Mouse (Mus musculus) gastrocnemius, postnatal 36 days (tissue): Measurements from ENCODE around the gene Spock1. TPM values are rescaled to one million over a fixed set of nuclear protein-coding genes. Genes with fewer than 3 reads are reported as not detected.
"Not testable (repeated sequence)": the region's sequence is repeated elsewhere in the genome, so short reads cannot be mapped to it uniquely, and the experiment has no call there.

Source experiments
- DNase-seq, 2 experiments: peaks; one replicate each; pipeline ENCODE4 v3.0.0; 2022
- intact Hi-C: fragments of 180-260 bp; cut with DNase I; formaldehyde crosslinking; loops from one replicate; pipeline ENCODE4 v1.15.1; 2025
- total RNA-seq, 2 experiments: library from RNA; stranded (reverse); gene quantifications; 2 replicates each; pipeline ENCODE4 v1.2.3; 2021

Spock1 gene
- total RNA-seq, 2 experiments from 2014 or later: 0.30 to 1.2 TPM

DNA sequence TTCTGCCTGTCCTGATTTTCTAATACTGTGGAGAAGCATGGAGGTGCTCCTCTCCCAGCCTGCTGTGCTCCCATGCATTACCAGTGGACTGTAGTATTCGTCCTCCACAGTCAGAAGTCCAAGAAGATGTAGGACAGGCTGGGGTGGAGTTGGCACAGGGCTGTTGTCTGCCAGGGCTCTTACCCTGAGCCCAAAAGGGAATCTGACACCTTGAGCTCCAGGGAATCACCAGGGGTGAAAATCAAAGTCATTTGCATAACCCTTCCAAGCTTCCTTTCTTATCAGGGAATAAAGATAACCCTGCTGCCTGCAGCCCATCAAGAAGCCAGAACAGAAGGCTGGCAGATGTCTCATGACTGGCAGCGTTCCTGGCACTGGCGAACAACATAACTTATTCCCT, 383.6 kb downstream of the Spock1 start:
- intact Hi-C loops: no loop called here
- no peak for DNase-seq

- intact Hi-C loops: no loop called here
- no peak for DNase-seq
Measured at GRCm38 (mm10) chr13:57523366-57523765, 384.8 kb downstream of the Spock1 start.

- intact Hi-C loops: no loop called here
- DNase-seq: no peak
Measured at GRCm38 (mm10) chr13:57522319-57522718, 385.8 kb downstream of the Spock1 start.

DNA sequence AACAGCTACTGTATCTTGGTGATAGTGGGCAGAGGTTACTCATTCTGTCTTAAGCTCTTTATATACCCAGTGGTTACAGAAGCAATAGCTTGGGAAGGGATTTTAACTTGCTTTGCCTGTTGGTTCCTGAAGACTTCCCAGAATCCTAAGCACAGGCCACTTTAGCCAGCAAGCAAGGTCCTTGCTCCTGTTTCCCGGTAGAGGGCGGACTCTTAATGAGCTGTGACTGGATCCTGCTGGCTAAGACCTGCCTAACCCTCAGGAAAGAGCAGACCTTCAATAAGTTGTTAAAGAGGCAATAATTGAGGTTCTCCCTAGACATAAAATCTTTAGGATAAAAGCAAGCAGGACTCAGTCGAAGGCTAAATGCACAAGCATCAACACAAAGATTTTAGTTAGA, 387.0 kb downstream of the Spock1 start:
- no peak for DNase-seq
- intact Hi-C loops: no loop called here

DNA sequence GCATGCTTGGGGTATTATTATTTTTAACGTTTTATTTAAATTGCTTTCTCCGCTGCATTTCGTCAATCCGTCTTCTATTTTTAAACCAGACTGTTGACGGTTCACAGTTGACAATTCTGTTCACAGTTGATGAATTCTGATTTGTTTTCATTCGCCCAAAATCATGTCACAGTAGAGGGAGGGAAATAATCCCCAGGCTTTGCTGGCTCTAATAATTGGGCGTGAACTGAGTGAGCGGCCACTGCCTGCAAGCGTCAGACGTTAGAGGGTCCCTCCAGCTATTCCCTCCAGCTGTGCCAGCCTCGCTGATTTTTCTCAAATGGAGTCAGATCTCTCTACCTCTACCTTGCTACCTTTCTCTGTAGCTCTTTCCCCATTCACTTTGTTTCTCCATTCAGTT, 388.3 kb downstream of the Spock1 start:
- intact Hi-C loops: no loop called here
- DNase-seq: no peak

DNA sequence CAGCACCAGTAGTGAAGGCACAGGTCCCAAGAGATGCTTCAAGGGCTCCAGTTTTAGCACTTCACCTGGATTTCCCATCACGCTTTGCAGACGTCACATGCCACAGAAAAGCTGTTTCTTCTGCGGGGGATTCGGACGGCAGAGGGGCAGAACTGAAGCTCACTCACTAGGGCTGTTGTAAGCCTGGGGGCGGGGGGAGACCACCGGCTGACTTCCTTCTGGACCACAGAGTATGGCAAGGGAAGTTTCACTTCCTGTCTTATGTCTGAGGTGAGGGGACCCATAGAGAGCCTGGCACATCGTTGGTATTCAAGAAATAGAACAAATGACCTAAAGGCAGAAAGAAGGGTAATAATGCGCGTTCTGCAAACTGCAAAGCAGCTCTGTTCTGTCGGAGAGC, 392.4 kb downstream of the Spock1 start:
- intact Hi-C loops: no loop called here
- DNase-seq: no peak

- intact Hi-C loops: no loop called here
- DNase-seq: no peak
Measured at GRCm38 (mm10) chr13:57501552-57501951, 406.6 kb downstream of the Spock1 start.

DNA sequence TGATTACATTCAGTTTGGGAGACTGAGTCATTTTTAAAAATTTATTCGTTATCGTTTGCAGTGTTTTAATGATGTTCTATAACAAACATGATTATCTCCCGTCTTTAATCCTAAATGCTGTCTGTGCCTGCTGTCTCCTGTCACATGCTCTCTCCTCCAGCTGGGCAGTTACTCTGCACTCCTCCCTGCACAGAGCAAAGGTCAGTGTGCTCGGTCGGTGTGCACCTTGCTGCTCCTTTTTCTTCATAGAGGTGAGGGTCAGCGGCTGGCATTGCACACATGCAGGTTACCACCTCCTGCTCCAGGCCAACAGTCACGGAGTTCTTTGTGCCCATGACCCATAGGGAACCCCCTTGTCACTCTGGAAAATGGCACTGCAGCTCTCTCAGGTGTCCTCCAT, 411.4 kb downstream of the Spock1 start:
- DNase-seq: no peak
- intact Hi-C loops: no loop called here

DNA sequence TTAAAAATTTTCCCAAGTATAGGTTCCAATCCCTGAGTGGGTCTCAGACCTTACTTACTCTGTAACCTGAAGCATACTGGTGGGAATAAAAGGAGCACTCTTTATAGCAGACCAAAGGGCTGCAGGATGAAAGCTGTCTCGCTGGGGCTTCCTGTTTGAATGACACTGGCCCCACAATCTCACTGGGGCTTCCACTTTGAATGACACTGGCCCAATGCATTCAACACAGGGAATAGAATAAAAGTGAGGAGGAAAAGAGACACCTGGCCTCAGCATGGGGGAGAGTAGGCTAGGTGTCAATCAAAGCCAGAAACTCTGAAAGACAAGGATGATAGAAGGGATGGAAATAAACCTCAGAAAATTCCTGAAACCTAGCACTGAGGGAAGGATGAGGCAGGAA, 413.3 kb downstream of the Spock1 start:
- intact Hi-C loops: no loop called here
- DNase-seq: no peak

- intact Hi-C loops: no loop called here
Measured at GRCm38 (mm10) chr13:57488926-57489325, 419.2 kb downstream of the Spock1 start.

DNA sequence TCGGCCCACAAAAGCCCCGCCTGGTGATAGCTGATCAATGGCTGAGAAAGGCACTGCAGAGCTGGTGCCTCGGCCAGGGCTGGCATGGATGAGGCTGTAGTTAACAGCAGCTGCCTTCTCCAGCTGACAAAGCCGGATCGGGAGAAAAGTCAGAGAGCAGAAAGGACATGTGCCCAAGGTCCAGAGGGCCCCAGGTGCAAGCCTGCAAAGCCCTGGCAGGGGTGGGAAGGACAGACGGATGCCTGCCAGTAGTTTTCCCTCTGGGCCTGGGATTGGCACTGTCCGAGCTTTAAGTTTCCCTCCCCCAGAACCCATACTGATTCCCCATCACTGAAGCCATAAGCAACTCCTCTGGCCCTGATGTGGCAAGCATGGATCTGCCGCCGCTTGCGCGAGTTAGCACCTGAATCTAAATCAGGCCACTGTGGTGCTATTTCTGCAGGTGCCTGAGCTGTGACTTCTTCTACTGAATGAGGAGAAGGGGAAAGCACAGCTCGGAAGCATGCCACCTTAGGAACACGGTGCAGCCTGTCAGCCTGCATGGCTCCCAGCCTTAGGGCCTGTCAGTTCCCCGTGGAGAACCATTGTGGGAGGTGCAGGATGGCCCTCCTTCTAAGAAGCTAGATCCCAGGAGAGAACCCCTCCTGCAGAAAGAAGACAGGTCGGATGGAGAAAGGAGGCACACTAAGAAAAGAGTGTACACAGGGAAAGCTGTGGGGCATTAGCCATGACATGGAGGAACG, 423.5 kb downstream of the Spock1 start:
- DNase-seq: no peak

More at GRCm38 (mm10) chr13:57488926-57489325, 419.2 kb downstream of the Spock1 start:
- no peak for DNase-seq

GRCm38 (mm10) chr13:57476700-57477099, 431.4 kb downstream of the Spock1 start:
- intact Hi-C loops: loop anchor here (5.0 kb wide), 1 partner anchor 431 kb away; the partner anchor contains the start of gene Spock1
- DNase-seq: no peak

More for the DNA sequence above, 423.5 kb downstream of the Spock1 start:
- intact Hi-C loops: no loop called here

- intact Hi-C loops: no loop called here
- no peak for DNase-seq
Measured at GRCm38 (mm10) chr13:57474068-57474467, 434.1 kb downstream of the Spock1 start.

GRCm38 (mm10) chr13:57470922-57471321, 437.2 kb downstream of the Spock1 start:
- intact Hi-C loops, DNase-seq: not testable (repeated sequence)

DNA sequence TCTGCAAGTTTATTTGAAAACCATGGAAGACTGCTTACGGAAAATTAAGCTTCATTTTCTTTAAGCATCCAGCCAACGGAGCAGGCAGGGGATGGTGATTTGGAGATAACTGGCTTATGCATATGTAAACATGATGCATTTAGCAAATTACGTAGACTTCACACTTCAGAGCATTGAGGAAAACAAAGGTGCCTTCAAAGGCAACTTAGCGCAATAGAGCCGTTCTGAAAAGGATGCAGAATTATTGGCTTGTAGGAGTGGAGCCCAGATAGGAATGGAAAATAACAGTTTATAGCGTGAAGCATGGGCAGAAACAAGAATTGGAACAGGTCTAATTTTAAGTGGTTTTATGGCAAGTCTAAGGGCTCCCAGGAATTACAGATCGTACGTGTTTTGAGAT, 448.2 kb downstream of the Spock1 start:
- intact Hi-C loops: no loop called here
- DNase-seq: no peak

DNA sequence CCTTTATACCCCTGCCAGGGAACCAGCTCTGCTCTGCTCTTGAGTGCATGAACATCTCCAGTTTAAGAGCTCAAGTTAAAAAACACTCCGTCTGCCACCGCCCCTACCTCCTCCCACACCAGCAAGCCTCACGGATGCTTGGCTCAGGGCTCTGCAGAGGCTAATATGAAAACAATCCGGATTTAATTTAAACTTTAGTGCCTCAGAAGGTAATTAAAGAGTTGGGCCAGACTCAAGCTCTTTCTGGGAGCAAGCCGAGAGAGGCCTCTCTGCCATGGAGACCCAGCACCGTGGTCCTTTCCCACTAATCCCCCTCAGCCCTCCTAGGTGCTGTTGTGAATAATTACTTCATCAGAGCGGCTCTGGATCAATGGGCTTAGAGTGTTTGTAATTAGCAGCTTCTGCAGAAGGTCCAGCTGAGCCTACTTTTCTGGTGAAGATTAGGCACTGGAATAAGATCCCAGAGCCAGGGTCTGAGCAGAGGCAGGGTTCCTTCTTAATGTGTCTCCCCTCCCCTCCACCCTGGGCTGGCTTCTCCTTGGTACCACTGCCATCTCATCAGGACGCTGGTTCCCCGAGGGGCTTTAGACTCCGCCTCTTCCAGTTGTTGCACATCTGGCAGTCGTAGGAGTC, 457.8 kb downstream of the Spock1 start:
- intact Hi-C loops: no loop called here
- no peak for DNase-seq

DNA sequence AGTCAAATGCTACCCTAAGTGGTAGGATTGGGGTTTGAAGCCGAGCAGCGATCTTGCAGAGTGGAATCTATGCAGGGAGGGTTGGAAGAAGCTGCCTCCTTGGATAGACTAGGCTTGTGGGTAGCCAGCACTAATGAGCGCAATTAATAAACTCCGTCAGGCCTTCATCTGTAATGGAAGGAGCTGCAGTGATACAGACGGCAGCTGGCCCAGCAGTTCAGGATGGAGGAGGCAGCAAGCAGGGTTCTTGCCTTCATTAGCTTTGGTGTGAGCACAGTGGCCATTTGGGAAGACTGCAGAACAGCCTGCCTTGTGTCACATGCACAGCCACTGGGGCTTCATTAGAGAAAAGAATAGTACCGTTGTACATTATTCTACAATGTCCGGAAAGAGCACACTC, 459.2 kb downstream of the Spock1 start:
- intact Hi-C loops: no loop called here
- DNase-seq: no peak

DNA sequence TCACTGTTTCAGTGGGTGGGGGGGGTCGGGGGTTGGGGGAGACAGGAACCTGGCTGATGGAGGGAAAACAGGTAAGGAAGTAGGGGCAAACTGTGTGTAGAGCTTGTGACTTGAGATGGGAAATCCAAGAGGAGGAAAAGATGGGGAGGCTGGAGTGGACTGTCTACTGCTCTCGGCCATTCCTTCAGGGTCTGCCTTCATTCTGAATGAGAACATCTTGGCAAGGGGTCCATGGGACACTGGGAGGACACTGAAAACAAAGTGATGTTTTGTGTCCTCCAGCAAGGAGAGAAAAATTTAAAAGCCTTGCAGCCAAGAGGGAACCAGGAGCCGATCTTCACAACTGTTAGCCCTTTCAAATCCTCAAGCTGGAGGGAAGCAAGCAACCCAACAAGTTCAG, 463.2 kb downstream of the Spock1 start:
- no peak for DNase-seq
- intact Hi-C loops: no loop called here

DNA sequence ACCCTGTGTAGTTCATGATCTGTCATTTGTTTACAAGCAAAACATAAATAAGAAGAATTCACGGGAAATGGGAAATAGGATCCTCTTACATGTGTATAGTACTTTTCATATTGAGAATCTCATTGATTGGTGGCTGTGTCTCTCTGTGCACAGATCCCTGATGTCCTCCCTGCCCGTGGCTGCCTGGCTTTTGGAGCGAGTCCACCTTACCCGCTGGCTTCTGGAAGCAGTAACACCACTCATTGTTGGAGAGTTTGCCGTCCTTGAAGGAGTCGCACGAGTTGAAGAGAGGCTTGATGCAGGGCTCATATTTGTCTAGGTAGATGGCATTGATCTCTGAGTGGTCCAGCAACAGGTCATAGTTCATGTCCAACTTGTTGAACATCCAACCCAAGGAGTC, 468.0 kb downstream of the Spock1 start:
- intact Hi-C loops: no loop called here
- no peak for DNase-seq

DNA sequence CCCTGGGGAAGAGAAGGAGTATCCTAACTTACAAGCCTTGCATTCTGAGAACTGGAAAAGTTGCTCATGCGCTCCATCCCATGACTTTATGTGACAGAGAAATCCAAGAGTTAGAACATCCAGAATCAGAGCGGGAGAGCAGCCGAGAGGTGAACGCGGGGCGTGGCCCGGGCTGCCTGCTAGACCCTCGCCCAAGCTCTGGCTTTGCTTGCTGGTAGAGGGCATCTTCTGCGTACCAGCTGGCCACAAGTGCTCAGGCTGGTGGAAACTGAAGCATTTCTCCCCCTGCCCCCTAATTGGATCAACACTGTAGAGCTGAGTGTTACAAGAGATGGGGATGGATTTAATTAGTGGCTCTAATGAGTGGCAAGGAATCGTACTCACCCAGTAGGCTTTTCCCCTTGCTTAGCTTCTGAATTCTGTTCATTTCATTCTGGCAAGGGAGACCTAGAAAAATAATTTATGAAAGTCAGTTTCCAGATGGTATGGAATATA, 472.4 kb downstream of the Spock1 start:
- DNase-seq: no peak
- intact Hi-C loops: no loop called here

DNA sequence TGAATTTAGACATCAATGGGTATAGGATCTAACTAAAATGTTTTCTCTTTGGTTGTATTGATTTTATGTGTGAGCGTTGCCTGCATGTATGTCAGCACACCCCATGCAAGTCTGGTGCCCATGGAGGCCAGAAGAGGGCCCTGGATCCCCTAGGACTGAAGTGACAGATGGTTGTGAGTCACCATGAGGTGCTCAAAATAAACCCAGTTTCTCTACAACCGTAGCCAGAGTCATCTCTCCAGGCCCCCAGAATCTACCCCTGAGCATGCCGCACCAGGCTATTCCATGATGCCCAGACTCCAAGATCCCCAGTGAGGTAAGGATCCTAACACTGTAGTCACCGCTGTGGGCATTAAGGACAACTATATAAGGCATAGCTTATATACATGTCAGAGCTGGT, 474.3 kb downstream of the Spock1 start:
- no peak for DNase-seq
- intact Hi-C loops: no loop called here

GRCm38 (mm10) chr13:57431815-57432214, 476.3 kb downstream of the Spock1 start:
- intact Hi-C loops: no loop called here
- no peak for DNase-seq
